Mouse (Mus musculus): ENCODE data around the gene Mybbp1a. TPM values are rescaled to one million over a fixed set of nuclear protein-coding genes. Genes with fewer than 3 reads are reported as not detected.
"Not testable (repeated sequence)": the region's sequence is repeated elsewhere in the genome, so short reads cannot be mapped to it uniquely, and the experiment has no call there.

Gene Mybbp1a
- polyA plus RNA-seq, 1 experiment from 2014 or later = 84.6 TPM

GRCm38 (mm10) chr11:72434963-72435693 is 6.0 kb upstream of the Mybbp1a start, which contains the start of gene Ggt6:
Gene Ggt6 (plus strand): TSS chr11:72435526.
- H3K9me3 ChIP-seq = no peaks in the 10 kb centered on the region
- no peaks in the 10 kb centered on the region for H3K27me3 ChIP-seq
- no peaks in the 10 kb centered on the region for H3K4me1 ChIP-seq (replicated peaks)
- no peaks in the 10 kb centered on the region for H3K36me3 ChIP-seq
- no peak within 1 kb of the TSS for H3K4me2 ChIP-seq (replicated peaks)
- H3K27ac ChIP-seq = no peak within 1 kb of the TSS
- ATAC-seq = 0 out of 2 replicates have a peak, but pooled peaks have one; percentile 27
- H3K9ac ChIP-seq (replicated peaks) = no peak within 1 kb of the TSS
- WGBS = 72% methylated on average over 11 of the region's 11 CpGs
- no peak within 1 kb of the TSS for H3K4me3 ChIP-seq (replicated peaks)

- H3K4me3 ChIP-seq (replicated peaks) = no peak overlapping the region
- no peaks in the 10 kb centered on the region for H3K27me3 ChIP-seq
- no peak for ATAC-seq
- WGBS = 50% methylated on average over 2 of the region's 2 CpGs
- H3K4me1 ChIP-seq (replicated peaks) = no peaks in the 10 kb centered on the region
- H3K27ac ChIP-seq = no peak overlapping the region
- H3K9ac ChIP-seq (replicated peaks) = no peak overlapping the region
- H3K36me3 ChIP-seq = no peaks in the 10 kb centered on the region
- no peaks in the 10 kb centered on the region for H3K9me3 ChIP-seq
- no peak overlapping the region for H3K4me2 ChIP-seq (replicated peaks)
These were observed 5.5 kb upstream of the Mybbp1a start for GRCm38 (mm10) chr11:72435694-72436045.

- H3K27me3 ChIP-seq = no peaks in the 10 kb centered on the region
- no peaks in the 10 kb centered on the region for H3K9me3 ChIP-seq
- no peak overlapping the region for H3K4me3 ChIP-seq (replicated peaks)
- H3K4me1 ChIP-seq (replicated peaks) = no peaks in the 10 kb centered on the region
- H3K27ac ChIP-seq = no peak overlapping the region
- no peak overlapping the region for H3K9ac ChIP-seq (replicated peaks)
- no peak overlapping the region for H3K4me2 ChIP-seq (replicated peaks)
- no peak for ATAC-seq
- WGBS = 80% methylated on average over 5 of the region's 5 CpGs
- no peaks in the 10 kb centered on the region for H3K36me3 ChIP-seq
These were observed 4.9 kb upstream of the Mybbp1a start for GRCm38 (mm10) chr11:72436271-72436670.

- no peak overlapping the region for H3K4me3 ChIP-seq (replicated peaks)
- no peaks in the 10 kb centered on the region for H3K36me3 ChIP-seq
- H3K27me3 ChIP-seq = no peaks in the 10 kb centered on the region
- WGBS = 84% methylated on average over 16 of the region's 16 CpGs
- no peak for ATAC-seq
- H3K4me2 ChIP-seq (replicated peaks) = no peak overlapping the region
- no peak overlapping the region for H3K27ac ChIP-seq
- peaks cover 5% of the 10 kb centered on the region for H3K4me1 ChIP-seq (replicated peaks)
- H3K9me3 ChIP-seq = no peaks in the 10 kb centered on the region
- H3K9ac ChIP-seq (replicated peaks) = no peak overlapping the region
These were observed 4.2 kb upstream of the Mybbp1a start for GRCm38 (mm10) chr11:72436756-72437650.

- no peak overlapping the region for H3K4me3 ChIP-seq (replicated peaks)
- no peak overlapping the region for H3K9ac ChIP-seq (replicated peaks)
- no peak overlapping the region for H3K27ac ChIP-seq
- peaks cover 15% of the 10 kb centered on the region for H3K4me1 ChIP-seq (replicated peaks)
- ATAC-seq = no peak
- H3K9me3 ChIP-seq = no peaks in the 10 kb centered on the region
- no peak overlapping the region for H3K4me2 ChIP-seq (replicated peaks)
- peaks cover 11% of the 10 kb centered on the region for H3K36me3 ChIP-seq
- WGBS = 71% methylated on average over 4 of the region's 4 CpGs
- H3K27me3 ChIP-seq = no peaks in the 10 kb centered on the region
These were observed 2.7 kb upstream of the Mybbp1a start for GRCm38 (mm10) chr11:72438411-72438810.

GRCm38 (mm10) chr11:72440597-72440964 is 574 bp upstream of the Mybbp1a start:
- peak overlapping the region; percentile 94 for H3K27ac ChIP-seq
- peak; percentile 37 for ATAC-seq
- not testable (repeated sequence) for H3K9me3 ChIP-seq, H3K27me3 ChIP-seq
- H3K36me3 ChIP-seq = peaks cover 33% of the 10 kb centered on the region
- peak overlapping the region; percentile 98 for H3K4me2 ChIP-seq (replicated peaks)
- WGBS = 46% methylated on average over 6 of the region's 6 CpGs
- H3K9ac ChIP-seq (replicated peaks) = peak overlapping the region; percentile 89
- H3K4me1 ChIP-seq (replicated peaks) = peaks cover 17% of the 10 kb centered on the region
- peak overlapping the region; percentile 79 for H3K4me3 ChIP-seq (replicated peaks)

- ATAC-seq = no peak
- no peak overlapping the region for H3K4me3 ChIP-seq (replicated peaks)
- 88% methylated on average over 6 of the region's 6 CpGs for WGBS
These were observed 5.4 kb downstream of the Mybbp1a start for GRCm38 (mm10) chr11:72446311-72447105.

GRCm38 (mm10) chr11:72447475-72447874 is 6.3 kb downstream of the Mybbp1a start:
- Histone ChIP-seq H3K36me3 (peaks cover 100% of the 10 kb centered on the region), H3K4me3 (replicated peaks) (no peak overlapping the region), H3K9ac (replicated peaks) (no peak overlapping the region), H3K9me3 (no peaks in the 10 kb centered on the region), H3K27ac (no peak overlapping the region), H3K27me3 (no peaks in the 10 kb centered on the region), H3K4me1 (replicated peaks) (peaks cover 8% of the 10 kb centered on the region), H3K4me2 (replicated peaks) (no peak overlapping the region)
- ATAC-seq = no peak
- 88% methylated on average over 8 of the region's 8 CpGs for WGBS

More at GRCm38 (mm10) chr11:72446311-72447105, 5.4 kb downstream of the Mybbp1a start:
- no peak overlapping the region for H3K9ac ChIP-seq (replicated peaks)
- H3K27me3 ChIP-seq = no peaks in the 10 kb centered on the region
- H3K36me3 ChIP-seq = peaks cover 92% of the 10 kb centered on the region
- no peak overlapping the region for H3K4me2 ChIP-seq (replicated peaks)
- H3K27ac ChIP-seq = no peak overlapping the region
- H3K4me1 ChIP-seq (replicated peaks) = peaks cover 17% of the 10 kb centered on the region
- no peaks in the 10 kb centered on the region for H3K9me3 ChIP-seq

- H3K36me3 ChIP-seq = peaks cover 79% of the 10 kb centered on the region
- WGBS = 82% methylated on average over 3 of the region's 3 CpGs
- no peak for ATAC-seq
These were observed 11.0 kb downstream of the Mybbp1a start for GRCm38 (mm10) chr11:72452140-72452665.

GRCm38 (mm10) chr11:72453105-72453953 is 12.2 kb downstream of the Mybbp1a start:
- no peak overlapping the region for H3K4me3 ChIP-seq (replicated peaks)
- 65% methylated on average over 15 of the region's 15 CpGs for WGBS
- peaks cover 6% of the 10 kb centered on the region for H3K4me1 ChIP-seq (replicated peaks)
- H3K4me2 ChIP-seq (replicated peaks) = no peak overlapping the region
- H3K9me3 ChIP-seq = no peaks in the 10 kb centered on the region
- no peaks in the 10 kb centered on the region for H3K27me3 ChIP-seq
- no peak overlapping the region for H3K27ac ChIP-seq
- H3K36me3 ChIP-seq = peaks cover 72% of the 10 kb centered on the region
- ATAC-seq = no peak
- H3K9ac ChIP-seq (replicated peaks) = no peak overlapping the region

More at GRCm38 (mm10) chr11:72452140-72452665, 11.0 kb downstream of the Mybbp1a start:
- Histone ChIP-seq H3K9me3 (no peaks in the 10 kb centered on the region), H3K4me2 (replicated peaks) (no peak overlapping the region), H3K4me1 (replicated peaks) (peaks cover 6% of the 10 kb centered on the region), H3K27ac (no peak overlapping the region), H3K4me3 (replicated peaks) (no peak overlapping the region), H3K27me3 (no peaks in the 10 kb centered on the region), H3K9ac (replicated peaks) (no peak overlapping the region)

GRCm38 (mm10) chr11:72455694-72456093 is 14.5 kb downstream of the Mybbp1a start:
- Histone ChIP-seq H3K9ac (replicated peaks) (no peak overlapping the region), H3K27ac (no peak overlapping the region)

More at GRCm38 (mm10) chr11:72455694-72456093, 14.5 kb downstream of the Mybbp1a start:
- Histone ChIP-seq H3K36me3 (peaks cover 60% of the 10 kb centered on the region), H3K4me3 (replicated peaks) (no peak overlapping the region), H3K9me3 (no peaks in the 10 kb centered on the region), H3K4me1 (replicated peaks) (peaks cover 6% of the 10 kb centered on the region), H3K4me2 (replicated peaks) (no peak overlapping the region), H3K27me3 (no peaks in the 10 kb centered on the region)
- peak; percentile 57 for ATAC-seq
- 28% methylated on average over 5 of the region's 5 CpGs for WGBS
